Mouse (Mus musculus) megakaryocyte, embryonic 14.5 days (primary cell): ENCODE measurements around the gene Gm12258. TPM values are rescaled to one million over a fixed set of nuclear protein-coding genes. Genes with fewer than 3 reads are reported as not detected.
"Not testable (repeated sequence)": the region's sequence is repeated elsewhere in the genome, so short reads cannot be mapped to it uniquely, and the experiment has no call there.

Experiments used
- H3K27me3 ChIP-seq: replicated peaks from 2 replicates; pipeline ENCODE3; 2012; ENCODE audit warnings: inconsistent platforms
- H3K36me3 ChIP-seq: replicated peaks from 2 replicates; pipeline ENCODE3; 2012; ENCODE audit warnings: low read length, inconsistent platforms, mixed read lengths
- H3K4me1 ChIP-seq: 2 replicates; pipeline ENCODE4 v1.6.1; 2012; ENCODE audit warnings: inconsistent platforms
- H3K4me3 ChIP-seq: replicated peaks from 2 replicates; pipeline ENCODE3; 2012; ENCODE audit warnings: moderate library complexity, mild to moderate bottlenecking, inconsistent platforms
- H3K9me3 ChIP-seq: 2 replicates; pipeline ENCODE4 v1.6.1; 2012; ENCODE audit warnings: inconsistent platforms
- FLI1 ChIP-seq: IDR thresholded peaks from 2 replicates; pipeline ENCODE4 v1.6.1; 2012; ENCODE audit warnings: low read length, inconsistent platforms, mixed read lengths
- GATA1 ChIP-seq: IDR thresholded peaks from 3 replicates; pipeline ENCODE4 v1.6.1; 2012; ENCODE audit warnings: mixed read lengths, low read length, inconsistent platforms, borderline replicate concordance
- polyA plus RNA-seq: library from polyadenylated mRNA; stranded (reverse); fragments of >175 nt; gene quantifications from 2 replicates; pipeline ENCODE4 v1.2.3, GENCODE M21; 2012; ENCODE audit warnings: low replicate concordance; ENCODE audit not compliant: insufficient read depth

Gene Gm12258
- not detected in 2 replicates for polyA plus RNA-seq

- Histone ChIP-seq H3K9me3 (peaks cover 8% of the 10 kb centered on the region), H3K4me3 (peak within 1 kb of the TSS; percentile 92), H3K4me1 (peaks cover 16% of the 10 kb centered on the region), H3K27me3 (no peaks in the 10 kb centered on the region), H3K36me3 (peaks cover 34% of the 10 kb centered on the region)
- TF ChIP-seq GATA1 (no peak), FLI1 (no peak)
Observed at GRCm38 (mm10) chr11:58846919-58847461, at the start of gene Gm12258. TSS of gene Gm12258 (plus strand) at chr11:58847158.

GRCm38 (mm10) chr11:58799747-58800146 is 47.2 kb upstream of the Gm12258 start:
- Histone ChIP-seq H3K36me3 (no peaks in the 10 kb centered on the region), H3K27me3 (peaks cover 26% of the 10 kb centered on the region), H3K4me1 (peaks cover 17% of the 10 kb centered on the region), H3K4me3 (no peak overlapping the region), H3K9me3 (no peaks in the 10 kb centered on the region)
- TF ChIP-seq FLI1 (no peak), GATA1 (no peak)

GRCm38 (mm10) chr11:58801558-58802228 is 45.3 kb upstream of the Gm12258 start, which contains the start of gene Fam183b:
TSS of gene Fam183b (minus strand) at chr11:58801960.
- H3K4me3 ChIP-seq: peak within 1 kb of the TSS; percentile 29
- peaks cover 26% of the 10 kb centered on the region for H3K4me1 ChIP-seq
- no peaks in the 10 kb centered on the region for H3K9me3 ChIP-seq
- TF ChIP-seq FLI1 (no peak), GATA1 (no peak)
- no peaks in the 10 kb centered on the region for H3K36me3 ChIP-seq
- peaks cover 22% of the 10 kb centered on the region for H3K27me3 ChIP-seq

GRCm38 (mm10) chr11:58803871-58804270 is 43.1 kb upstream of the Gm12258 start:
- Histone ChIP-seq H3K9me3 (peaks cover 3% of the 10 kb centered on the region; the same call in 1 of the 2 replicates), H3K4me3 (no peak overlapping the region), H3K27me3 (peaks cover 11% of the 10 kb centered on the region), H3K36me3 (no peaks in the 10 kb centered on the region), H3K4me1 (peaks cover 26% of the 10 kb centered on the region)
- TF ChIP-seq GATA1: no peak
- no peak for TF ChIP-seq FLI1

- no peak overlapping the region for H3K4me3 ChIP-seq
- H3K9me3 ChIP-seq: peaks cover 3% of the 10 kb centered on the region; the same call in 1 of the 2 replicates
- TF ChIP-seq GATA1 (no peak), FLI1 (no peak)
- no peaks in the 10 kb centered on the region for H3K36me3 ChIP-seq
- peaks cover 6% of the 10 kb centered on the region for H3K27me3 ChIP-seq
- peaks cover 26% of the 10 kb centered on the region for H3K4me1 ChIP-seq
Observed at GRCm38 (mm10) chr11:58804393-58804792, 42.6 kb upstream of the Gm12258 start.

- TF ChIP-seq GATA1 (no peak), FLI1 (no peak)
- Histone ChIP-seq H3K36me3 (no peaks in the 10 kb centered on the region), H3K4me1 (peaks cover 19% of the 10 kb centered on the region), H3K9me3 (peaks cover 3% of the 10 kb centered on the region; the same call in 1 of the 2 replicates), H3K4me3 (no peak overlapping the region), H3K27me3 (peaks cover 5% of the 10 kb centered on the region)
Observed at GRCm38 (mm10) chr11:58812001-58812400, 35.0 kb upstream of the Gm12258 start.

- peaks cover 18% of the 10 kb centered on the region for H3K4me1 ChIP-seq
- H3K9me3 ChIP-seq, H3K27me3 ChIP-seq, H3K4me3 ChIP-seq, H3K36me3 ChIP-seq: not testable (repeated sequence)
Observed at GRCm38 (mm10) chr11:58814700-58815099, 32.3 kb upstream of the Gm12258 start, which contains the start of gene Olfr313. TSS of gene Olfr313 (plus strand) at chr11:58815000.

- H3K4me1 ChIP-seq: peaks cover 8% of the 10 kb centered on the region
- TF ChIP-seq GATA1: no peak
- no peak for TF ChIP-seq FLI1
- H3K9me3 ChIP-seq: no peaks in the 10 kb centered on the region
- peaks cover 5% of the 10 kb centered on the region for H3K27me3 ChIP-seq
- H3K36me3 ChIP-seq: no peaks in the 10 kb centered on the region
- no peak overlapping the region for H3K4me3 ChIP-seq
Observed at GRCm38 (mm10) chr11:58815676-58816075, 31.3 kb upstream of the Gm12258 start.

GRCm38 (mm10) chr11:58828937-58829336 is 18.0 kb upstream of the Gm12258 start, which contains the start of gene Olfr312:
TSS of gene Olfr312 (plus strand) at chr11:58829237.
- H3K9me3 ChIP-seq, H3K4me1 ChIP-seq, H3K36me3 ChIP-seq, H3K4me3 ChIP-seq, H3K27me3 ChIP-seq: not testable (repeated sequence)

GRCm38 (mm10) chr11:58829764-58830163 is 17.2 kb upstream of the Gm12258 start:
- Histone ChIP-seq H3K4me3 (no peak overlapping the region), H3K36me3 (no peaks in the 10 kb centered on the region), H3K27me3 (peaks cover 7% of the 10 kb centered on the region), H3K9me3 (no peaks in the 10 kb centered on the region), H3K4me1 (0 out of 2 replicates have a peak, but pooled peaks cover 6% of the 10 kb centered on the region)
- TF ChIP-seq GATA1 (no peak), FLI1 (no peak)

GRCm38 (mm10) chr11:58832541-58832940 is 14.4 kb upstream of the Gm12258 start:
- H3K36me3 ChIP-seq, H3K4me1 ChIP-seq, H3K27me3 ChIP-seq, H3K9me3 ChIP-seq, H3K4me3 ChIP-seq: not testable (repeated sequence)

GRCm38 (mm10) chr11:58838951-58839350 is 8.0 kb upstream of the Gm12258 start, which contains the start of gene Olfr311:
TSS of gene Olfr311 (plus strand) at chr11:58839251.
- not testable (repeated sequence) for H3K4me3 ChIP-seq, H3K9me3 ChIP-seq, H3K36me3 ChIP-seq, H3K4me1 ChIP-seq, H3K27me3 ChIP-seq
